Mouse (Mus musculus): ENCODE measurements around the gene Tmsb15b2. TPM values are rescaled to one million over a fixed set of nuclear protein-coding genes. Genes with fewer than 3 reads are reported as not detected.

The Tmsb15b2 gene
- 73.8 and 75.2 TPM in 2 replicates for polyA plus RNA-seq (2015; fragmentation: Nextera tagmentation; extraction: Ambion mirVana)

DNA sequence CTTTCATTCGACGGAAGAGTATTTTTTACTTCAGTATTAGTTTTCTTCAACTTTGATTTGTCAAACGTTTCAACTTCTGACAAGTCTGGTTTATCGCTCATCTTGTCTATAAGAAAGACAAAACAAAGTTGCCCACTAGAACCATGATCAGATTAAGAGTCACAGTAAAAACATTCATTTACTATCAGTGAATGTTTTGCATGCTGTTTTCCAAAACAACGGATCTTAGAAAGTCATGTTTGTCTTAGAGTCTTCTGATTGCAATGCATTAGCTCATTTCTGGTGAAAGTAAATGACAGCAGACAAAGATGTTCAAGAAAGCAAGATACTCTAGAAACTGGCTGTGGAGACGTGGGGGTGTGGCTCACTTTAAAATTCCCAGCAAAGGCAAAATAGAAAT is at the start of gene Tmsb15b2:
Gene Tmsb15b2 (minus strand): TSS at position 101 of the 400 bp plus-strand sequence.

GRCm38 (mm10) chrX:136992978-136993547 is 17.8 kb upstream of the Tmsb15b2 start, which contains the start of gene Zcchc18:
Zcchc18 (plus strand) TSS chrX:136993155.

GRCm38 (mm10) chrX:136976424-136977084 is 1.3 kb upstream of the Tmsb15b2 start, which contains the start of the genes Tmsb15l and Tmsb15b1:
Tmsb15l (minus strand) TSS chrX:136976869.
Tmsb15b1 (minus strand) TSS chrX:136976874.

GRCm38 (mm10) chrX:136927031-136927430 is 48.3 kb downstream of the Tmsb15b2 start, which contains the start of gene H2bfm:
H2bfm (plus strand) TSS chrX:136927325.

Other genes starting within 250 kb of the Tmsb15b2 start
- gene Morf4l2, start 231.8 kb downstream of the Tmsb15b2 start, polyA plus RNA-seq (2015; fragmentation: Nextera tagmentation; extraction: Ambion mirVana): 443 and 476 TPM in 2 replicates
- gene Glra4, start 195.4 kb downstream of the Tmsb15b2 start, polyA plus RNA-seq (2015; fragmentation: Nextera tagmentation; extraction: Ambion mirVana): 0.29 TPM in 1 of 2 replicates, not detected in the other
- gene Plp1, start 152.8 kb downstream of the Tmsb15b2 start, polyA plus RNA-seq (2015; fragmentation: Nextera tagmentation; extraction: Ambion mirVana): 53.6 and 127 TPM in 2 replicates
- gene Rab9b, start 106.7 kb downstream of the Tmsb15b2 start, polyA plus RNA-seq (2015; fragmentation: Nextera tagmentation; extraction: Ambion mirVana): 16.1 and 17.6 TPM in 2 replicates
- not detected in 2 replicates for gene H2bfm, start 48.2 kb downstream of the Tmsb15b2 start, polyA plus RNA-seq (2015; fragmentation: Nextera tagmentation; extraction: Ambion mirVana)
- 6.3 and 6.4 TPM in 2 replicates for gene Tmsb15l, start 1.4 kb upstream of the Tmsb15b2 start, polyA plus RNA-seq (2015; fragmentation: Nextera tagmentation; extraction: Ambion mirVana)
- 32.9 and 39.1 TPM in 2 replicates for gene Tmsb15b1, start 1.4 kb upstream of the Tmsb15b2 start, polyA plus RNA-seq (2015; fragmentation: Nextera tagmentation; extraction: Ambion mirVana)
- 535 and 581 TPM in 2 replicates for gene Zcchc18, start 17.7 kb upstream of the Tmsb15b2 start, polyA plus RNA-seq (2015; fragmentation: Nextera tagmentation; extraction: Ambion mirVana)
- gene Slc25a53, start 62.8 kb upstream of the Tmsb15b2 start, polyA plus RNA-seq (2015; fragmentation: Nextera tagmentation; extraction: Ambion mirVana): 7.9 and 9.9 TPM in 2 replicates
- gene Fam199x, start 74.1 kb upstream of the Tmsb15b2 start, polyA plus RNA-seq (2015; fragmentation: Nextera tagmentation; extraction: Ambion mirVana): 5.9 and 6.1 TPM in 2 replicates
- not detected in 2 replicates for gene Esx1, start 146.6 kb upstream of the Tmsb15b2 start, polyA plus RNA-seq (2015; fragmentation: Nextera tagmentation; extraction: Ambion mirVana)